Mouse (Mus musculus): ENCODE measurements around the gene Baz1a. TPM values are rescaled to one million over a fixed set of nuclear protein-coding genes. Genes with fewer than 3 reads are reported as not detected.

The Baz1a gene
- 8.9 and 12.2 TPM in 2 replicates for polyA plus RNA-seq (2014; fragmentation: Nextera tagmentation; extraction: Ambion mirVana)

DNA sequence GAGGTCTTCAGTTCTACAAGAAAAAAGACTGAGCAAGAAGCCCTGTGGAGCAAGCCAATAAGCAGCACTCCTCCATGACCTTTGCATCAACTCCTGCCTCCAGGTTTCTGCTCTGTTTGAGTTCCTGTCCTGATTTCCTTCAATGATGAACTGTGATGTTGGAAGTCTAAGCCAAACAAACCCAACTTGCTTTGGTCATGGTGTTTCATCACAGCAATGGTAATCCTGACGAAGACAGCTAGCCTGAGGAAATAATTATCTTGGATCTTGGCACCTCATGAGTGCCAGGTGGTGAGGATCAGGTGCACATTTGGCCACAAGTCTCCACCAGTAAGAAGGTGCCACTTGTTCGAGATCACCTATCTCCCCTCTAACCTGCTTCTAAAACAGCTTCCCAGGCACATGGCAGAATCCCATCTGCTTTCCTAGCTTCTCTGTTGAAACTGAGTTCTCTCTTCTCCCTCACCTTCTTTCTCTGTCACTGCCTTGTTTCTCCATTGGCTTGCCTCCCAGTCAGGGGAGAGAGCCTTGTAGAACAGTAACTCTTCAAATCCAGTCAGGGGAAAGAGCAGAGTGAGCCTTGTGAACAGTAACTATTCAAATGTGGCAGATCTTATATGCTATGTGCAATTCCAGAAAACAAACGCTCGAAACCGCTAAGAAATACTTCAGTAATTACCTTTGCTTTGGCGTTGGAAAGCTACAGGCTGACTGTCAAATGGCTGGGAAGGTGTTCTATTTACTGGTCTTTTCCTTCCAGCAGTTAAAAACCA lies at the start of gene Baz1a:
Gene Baz1a (minus strand): TSS at position 723 of the 773 bp plus-strand sequence.
- Histone ChIP-seq H3K4me2 (ENCODE audit: low read length) (no peak within 1 kb of the TSS), H3K4me3 (ENCODE audit: control insufficient read depth in 1 of 2, insufficient read depth in 1 of 2, low read depth in 1 of 2, low read length in 2 of 2) (no peak within 1 kb of the TSS), H3K27ac (replicated peaks in 1 of 2; ENCODE audit: control insufficient read depth in 1 of 2, insufficient read depth in 1 of 2, low read depth in 2 of 2, low read length in 2 of 2) (no peak within 1 kb of the TSS), H3K9ac (ENCODE audit: low read length) (no peak within 1 kb of the TSS), H3K27me3 (ENCODE audit: control insufficient read depth, insufficient read depth, low read length) (no peaks in the 10 kb centered on the region), H3K9me3 (ENCODE audit: control insufficient read depth, low read length) (no peaks in the 10 kb centered on the region), H3K4me1 (ENCODE audit: control insufficient read depth in 2 of 2, insufficient read depth in 2 of 2, low read length in 2 of 2) (no peaks in the 10 kb centered on the region), H3K36me3 (ENCODE audit: control insufficient read depth, insufficient read depth, low read length) (no peaks in the 10 kb centered on the region)
- ATAC-seq (ENCODE audit: insufficient number of reproducible peaks, insufficient read depth, low FRiP score, low read depth) = no peak
- WGBS = 84% methylated on average over 6 of the region's 6 CpGs

DNA sequence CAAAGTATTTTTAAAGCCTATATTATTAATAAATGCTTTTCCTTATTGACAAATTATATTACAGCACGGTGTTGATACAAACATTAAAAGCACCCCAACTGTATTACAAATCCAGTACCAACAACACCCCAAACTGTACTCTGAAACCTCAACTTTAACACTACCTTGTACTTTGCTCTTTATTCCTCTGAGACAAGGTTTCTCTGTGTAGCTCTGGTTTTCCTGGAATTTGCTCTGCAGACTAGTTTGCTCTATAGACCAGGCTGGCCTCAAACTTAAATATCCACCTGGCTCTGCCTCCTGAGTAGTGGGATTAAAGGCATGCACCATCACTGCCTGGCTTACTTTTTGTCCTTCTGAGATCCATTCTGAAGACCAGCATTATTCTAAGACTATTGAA lies 48.0 kb upstream of the Baz1a start:
- Histone ChIP-seq H3K4me1 (ENCODE audit: control insufficient read depth in 2 of 2, insufficient read depth in 2 of 2, low read length in 2 of 2) (peaks cover 0 to 8% of the 10 kb centered on the region in 2 experiments; a peak in 1 of 4 replicates), H3K27ac (replicated peaks in 1 of 2; ENCODE audit: control insufficient read depth in 1 of 2, insufficient read depth in 1 of 2, low read depth in 2 of 2, low read length in 2 of 2) (no peak overlapping the region), H3K4me3 (ENCODE audit: control insufficient read depth in 1 of 2, insufficient read depth in 1 of 2, low read depth in 1 of 2, low read length in 2 of 2) (no peak overlapping the region), H3K27me3 (ENCODE audit: control insufficient read depth, insufficient read depth, low read length) (no peaks in the 10 kb centered on the region), H3K4me2 (ENCODE audit: low read length) (no peak overlapping the region), H3K36me3 (ENCODE audit: control insufficient read depth, insufficient read depth, low read length) (peaks cover 24% of the 10 kb centered on the region), H3K9ac (ENCODE audit: low read length) (no peak overlapping the region), H3K9me3 (ENCODE audit: control insufficient read depth, low read length) (no peaks in the 10 kb centered on the region)
- 96% methylated on average over 1 of the region's 1 CpGs for WGBS
- no peak for ATAC-seq (ENCODE audit: insufficient number of reproducible peaks, insufficient read depth, low FRiP score, low read depth)

DNA sequence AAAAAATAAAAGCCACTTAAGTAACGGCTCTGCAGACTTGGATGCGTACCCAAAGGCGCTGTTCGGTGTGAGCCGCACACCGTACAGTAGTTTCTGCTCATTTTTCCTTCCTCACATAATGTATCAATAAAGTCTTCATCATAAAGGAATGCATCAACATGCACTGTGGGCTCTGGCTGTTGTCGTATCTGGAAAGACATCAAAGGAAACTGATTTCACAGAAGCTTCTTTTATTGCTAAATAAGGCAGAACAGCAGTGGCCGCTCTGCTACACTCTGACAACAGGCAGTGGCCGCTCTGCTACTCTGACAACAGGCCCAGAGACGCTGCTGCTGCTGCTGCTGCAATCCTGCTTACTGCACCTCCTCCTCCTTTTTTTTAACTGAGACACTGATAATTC lies 46.9 kb upstream of the Baz1a start:
- Histone ChIP-seq H3K4me2 (ENCODE audit: low read length) (no peak overlapping the region), H3K4me1 (ENCODE audit: control insufficient read depth in 2 of 2, insufficient read depth in 2 of 2, low read length in 2 of 2) (peaks cover 0 to 8% of the 10 kb centered on the region in 2 experiments; a peak in 1 of 4 replicates), H3K27ac (replicated peaks in 1 of 2; ENCODE audit: control insufficient read depth in 1 of 2, insufficient read depth in 1 of 2, low read depth in 2 of 2, low read length in 2 of 2) (no peak overlapping the region), H3K9me3 (ENCODE audit: control insufficient read depth, low read length) (no peaks in the 10 kb centered on the region), H3K4me3 (ENCODE audit: control insufficient read depth in 1 of 2, insufficient read depth in 1 of 2, low read depth in 1 of 2, low read length in 2 of 2) (no peak overlapping the region), H3K36me3 (ENCODE audit: control insufficient read depth, insufficient read depth, low read length) (peaks cover 31% of the 10 kb centered on the region), H3K27me3 (ENCODE audit: control insufficient read depth, insufficient read depth, low read length) (no peaks in the 10 kb centered on the region), H3K9ac (ENCODE audit: low read length) (no peak overlapping the region)
- ATAC-seq (ENCODE audit: insufficient number of reproducible peaks, insufficient read depth, low FRiP score, low read depth) = no peak
- 78% methylated on average over 10 of the region's 10 CpGs for WGBS

DNA sequence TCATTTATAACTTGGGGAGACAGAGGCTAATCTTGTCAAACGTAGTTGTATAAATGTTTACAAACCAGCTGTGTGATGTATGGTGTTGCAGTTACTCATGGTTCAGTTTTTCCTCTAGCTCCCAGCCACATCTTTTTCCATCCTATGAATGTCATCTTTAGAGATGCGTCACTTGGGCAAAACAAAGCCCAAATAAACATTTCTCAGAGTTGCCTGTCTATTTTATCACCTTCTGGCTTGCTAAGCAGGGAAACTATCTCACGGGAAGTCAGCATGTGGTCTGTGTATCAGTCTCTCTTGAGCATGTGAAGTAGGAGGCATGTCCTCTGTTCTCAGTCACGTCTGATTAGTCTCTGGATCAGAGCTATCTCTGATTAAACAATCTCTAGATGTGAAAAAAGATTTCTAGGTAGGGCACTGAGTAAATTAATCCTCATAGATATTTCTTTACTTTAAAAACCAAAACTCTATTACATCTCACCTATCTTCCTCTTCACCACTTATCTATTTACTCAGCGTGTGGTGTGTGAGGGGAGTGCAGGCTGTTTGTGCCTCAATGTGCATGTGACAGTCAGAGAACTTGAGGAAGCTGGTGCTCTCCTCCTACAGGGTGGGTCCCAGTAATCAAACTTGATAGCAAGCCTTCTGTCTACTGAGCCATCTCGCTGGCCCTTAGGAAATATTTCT lies 46.2 kb upstream of the Baz1a start:
- ATAC-seq (ENCODE audit: insufficient number of reproducible peaks, insufficient read depth, low FRiP score, low read depth) = no peak
- no peaks in the 10 kb centered on the region for H3K9me3 ChIP-seq (ENCODE audit: control insufficient read depth, low read length)
- no peak overlapping the region for H3K4me3 ChIP-seq (ENCODE audit: control insufficient read depth in 1 of 2, insufficient read depth in 1 of 2, low read depth in 1 of 2, low read length in 2 of 2)
- no peak overlapping the region for H3K27ac ChIP-seq (replicated peaks in 1 of 2; ENCODE audit: control insufficient read depth in 1 of 2, insufficient read depth in 1 of 2, low read depth in 2 of 2, low read length in 2 of 2)
- peaks cover 0 to 8% of the 10 kb centered on the region in 2 experiments; a peak in 1 of 4 replicates for H3K4me1 ChIP-seq (ENCODE audit: control insufficient read depth in 2 of 2, insufficient read depth in 2 of 2, low read length in 2 of 2)
- WGBS = 50% methylated on average over 6 of the region's 6 CpGs
- H3K9ac ChIP-seq (ENCODE audit: low read length) = no peak overlapping the region
- peaks cover 31% of the 10 kb centered on the region for H3K36me3 ChIP-seq (ENCODE audit: control insufficient read depth, insufficient read depth, low read length)
- H3K27me3 ChIP-seq (ENCODE audit: control insufficient read depth, insufficient read depth, low read length) = no peaks in the 10 kb centered on the region
- no peak overlapping the region for H3K4me2 ChIP-seq (ENCODE audit: low read length)

DNA sequence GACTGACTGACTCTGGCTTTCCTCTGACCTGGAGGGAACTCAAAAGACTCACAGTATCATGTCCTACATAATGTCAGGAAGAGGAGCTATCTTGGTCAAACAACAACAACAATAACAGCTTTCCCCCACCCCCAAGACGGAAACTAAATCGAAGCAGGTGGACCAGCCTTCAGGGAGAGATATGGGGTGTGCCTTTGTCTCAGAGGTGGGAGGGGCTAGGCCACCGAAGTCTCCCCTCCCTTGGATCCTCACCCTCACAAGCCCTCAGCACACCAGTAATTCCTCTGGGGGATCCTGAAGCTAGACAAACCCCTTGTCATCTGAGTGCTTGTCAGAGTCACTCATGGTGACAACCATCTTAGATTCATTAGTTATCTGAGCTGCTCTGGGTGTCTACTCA lies 45.7 kb upstream of the Baz1a start:
- H3K9ac ChIP-seq (ENCODE audit: low read length) = no peak overlapping the region
- H3K4me2 ChIP-seq (ENCODE audit: low read length) = no peak overlapping the region
- H3K27ac ChIP-seq (replicated peaks in 1 of 2; ENCODE audit: control insufficient read depth in 1 of 2, insufficient read depth in 1 of 2, low read depth in 2 of 2, low read length in 2 of 2) = no peak overlapping the region
- ATAC-seq (ENCODE audit: insufficient number of reproducible peaks, insufficient read depth, low FRiP score, low read depth) = no peak
- H3K36me3 ChIP-seq (ENCODE audit: control insufficient read depth, insufficient read depth, low read length) = peaks cover 31% of the 10 kb centered on the region
- no peaks in the 10 kb centered on the region for H3K9me3 ChIP-seq (ENCODE audit: control insufficient read depth, low read length)
- H3K4me1 ChIP-seq (ENCODE audit: control insufficient read depth in 2 of 2, insufficient read depth in 2 of 2, low read length in 2 of 2) = peaks cover 0 to 8% of the 10 kb centered on the region in 2 experiments; a peak in 1 of 4 replicates
- no peak overlapping the region for H3K4me3 ChIP-seq (ENCODE audit: control insufficient read depth in 1 of 2, insufficient read depth in 1 of 2, low read depth in 1 of 2, low read length in 2 of 2)
- no peaks in the 10 kb centered on the region for H3K27me3 ChIP-seq (ENCODE audit: control insufficient read depth, insufficient read depth, low read length)
- 33% methylated on average over 3 of the region's 3 CpGs for WGBS

DNA sequence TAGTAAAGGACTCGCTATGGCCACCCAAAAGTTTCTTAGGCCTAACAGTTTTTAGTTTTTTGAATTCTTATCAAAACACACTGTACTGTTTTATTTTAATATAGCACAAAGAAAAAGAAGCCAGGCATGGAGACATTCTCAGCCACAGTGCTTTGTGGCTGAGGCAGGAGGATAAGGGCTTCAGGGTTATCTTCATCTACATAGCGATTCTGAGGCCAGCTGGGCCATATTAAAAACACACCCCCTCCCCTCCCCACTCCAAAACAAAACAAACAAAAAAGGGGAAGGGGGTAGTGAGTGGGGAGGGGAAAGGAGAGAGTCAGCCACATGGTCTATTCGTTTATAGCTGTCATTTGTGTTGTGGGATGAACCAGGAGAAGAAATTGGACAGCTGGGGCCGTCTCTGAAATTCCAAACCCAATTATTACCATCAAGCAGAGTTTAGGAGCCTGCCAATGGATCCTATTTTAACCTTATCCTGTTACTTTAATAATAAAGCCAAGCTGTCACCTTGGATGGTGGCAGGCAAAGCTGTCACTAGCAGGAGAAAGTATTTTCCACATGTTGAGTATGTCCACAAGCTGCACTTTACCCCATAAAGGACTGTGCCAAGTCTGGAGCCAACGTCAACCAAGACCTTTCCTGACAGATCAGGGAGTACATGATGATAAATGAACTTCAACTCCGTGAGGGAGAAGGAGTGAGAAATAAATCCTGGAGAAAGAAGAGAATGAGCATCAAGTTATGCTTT lies 44.9 kb upstream of the Baz1a start:
- Histone ChIP-seq H3K9me3 (ENCODE audit: control insufficient read depth, low read length) (no peaks in the 10 kb centered on the region), H3K36me3 (ENCODE audit: control insufficient read depth, insufficient read depth, low read length) (peaks cover 33% of the 10 kb centered on the region), H3K4me1 (ENCODE audit: control insufficient read depth in 2 of 2, insufficient read depth in 2 of 2, low read length in 2 of 2) (peaks cover 0 to 8% of the 10 kb centered on the region in 2 experiments; a peak in 1 of 4 replicates), H3K27me3 (ENCODE audit: control insufficient read depth, insufficient read depth, low read length) (no peaks in the 10 kb centered on the region), H3K27ac (replicated peaks in 1 of 2; ENCODE audit: control insufficient read depth in 1 of 2, insufficient read depth in 1 of 2, low read depth in 2 of 2, low read length in 2 of 2) (no peak overlapping the region), H3K9ac (ENCODE audit: low read length) (no peak overlapping the region), H3K4me3 (ENCODE audit: control insufficient read depth in 1 of 2, insufficient read depth in 1 of 2, low read depth in 1 of 2, low read length in 2 of 2) (no peak overlapping the region), H3K4me2 (ENCODE audit: low read length) (no peak overlapping the region)
- no peak for ATAC-seq (ENCODE audit: insufficient number of reproducible peaks, insufficient read depth, low FRiP score, low read depth)
- 63% methylated on average over 6 of the region's 6 CpGs for WGBS

DNA sequence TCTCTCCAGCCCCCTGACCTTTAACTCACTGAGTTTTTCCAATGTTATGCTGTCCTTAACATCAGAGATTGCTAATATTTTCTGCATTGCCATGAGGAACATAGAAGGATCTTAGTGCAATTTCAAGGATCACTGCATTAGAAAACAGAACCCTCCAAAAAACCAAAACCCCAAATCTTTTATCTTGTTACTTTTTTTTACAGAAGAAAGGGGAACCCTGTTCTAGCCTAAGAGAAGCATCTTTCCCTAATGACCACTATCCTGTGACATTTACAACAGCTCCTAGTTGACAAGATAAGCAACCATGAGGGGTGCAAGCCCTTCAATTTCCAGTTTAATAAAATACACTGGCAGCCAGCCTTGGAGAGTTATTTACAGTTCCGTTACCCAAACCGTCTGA lies 42.6 kb upstream of the Baz1a start:
- H3K9ac ChIP-seq (ENCODE audit: low read length) = no peak overlapping the region
- WGBS = 75% methylated on average over 2 of the region's 2 CpGs

More for the DNA sequence above, 42.6 kb upstream of the Baz1a start:
- Histone ChIP-seq H3K36me3 (ENCODE audit: control insufficient read depth, insufficient read depth, low read length) (peaks cover 33% of the 10 kb centered on the region), H3K4me3 (ENCODE audit: control insufficient read depth in 1 of 2, insufficient read depth in 1 of 2, low read depth in 1 of 2, low read length in 2 of 2) (no peak overlapping the region), H3K9me3 (ENCODE audit: control insufficient read depth, low read length) (no peaks in the 10 kb centered on the region), H3K4me1 (ENCODE audit: control insufficient read depth in 2 of 2, insufficient read depth in 2 of 2, low read length in 2 of 2) (peaks cover 0 to 8% of the 10 kb centered on the region in 2 experiments; a peak in 1 of 4 replicates), H3K27me3 (ENCODE audit: control insufficient read depth, insufficient read depth, low read length) (no peaks in the 10 kb centered on the region), H3K27ac (replicated peaks in 1 of 2; ENCODE audit: control insufficient read depth in 1 of 2, insufficient read depth in 1 of 2, low read depth in 2 of 2, low read length in 2 of 2) (no peak overlapping the region), H3K4me2 (ENCODE audit: low read length) (no peak overlapping the region)
- ATAC-seq (ENCODE audit: insufficient number of reproducible peaks, insufficient read depth, low FRiP score, low read depth) = no peak
